Mouse (Mus musculus) MEL (cell line): ENCODE results near the gene Mapkap1. TPM values are rescaled to one million over a fixed set of nuclear protein-coding genes. Genes with fewer than 3 reads are reported as not detected.

Experiments used
- DNase-seq: peaks from one replicate; pipeline ENCODE4 v3.0.0; 2011; ENCODE audit warnings: low read depth, low spot score
- H3K27ac ChIP-seq: 2 replicates; pipeline ENCODE4 v1.5.1; 2012; ENCODE audit warnings: low read depth, mild to moderate bottlenecking, control low read depth, low read length, moderate library complexity; ENCODE audit not compliant: control insufficient read depth
- H3K27me3 ChIP-seq, 2 experiments: fragments of 150-350 bp in 1 of 2; sonication (generic) in 1 of 2; 2 replicates each; pipeline ENCODE4 v1.6.1; 2012; ENCODE audit warnings: low read length in 2 of 2, mild to moderate bottlenecking in 2 of 2, improper control_type of control experiment in 1 of 2, moderate library complexity in 1 of 2; ENCODE audit not compliant: insufficient read depth in 2 of 2, control insufficient read depth in 1 of 2
- H3K36me3 ChIP-seq, 2 experiments: 2 replicates each; pipeline ENCODE4 v1.6.1; 2012 to 2014; ENCODE audit warnings: low read length in 2 of 2, improper control_type of control experiment in 1 of 2, inconsistent platforms in 1 of 2, mild to moderate bottlenecking in 1 of 2; ENCODE audit not compliant: insufficient read depth in 2 of 2, control insufficient read depth in 1 of 2
- H3K4me1 ChIP-seq, 2 experiments: fragments of 150-350 bp in 1 of 2; sonication (generic) in 1 of 2; 2 replicates each; pipeline ENCODE4 v1.6.1; 2012; ENCODE audit warnings: low read length in 2 of 2, improper control_type of control experiment in 1 of 2, mild to moderate bottlenecking in 1 of 2; ENCODE audit not compliant: insufficient read depth in 2 of 2, control insufficient read depth in 1 of 2
- H3K4me3 ChIP-seq, 2 experiments: fragments of 150-350 bp in 1 of 2; sonication (generic) in 1 of 2; 2 replicates each; pipeline ENCODE4 v1.5.1; 2012; ENCODE audit warnings: low read depth in 2 of 2, low read length in 2 of 2, mild to moderate bottlenecking in 2 of 2, moderate library complexity in 2 of 2, control low read depth in 1 of 2, improper control_type of control experiment in 1 of 2; ENCODE audit not compliant: control insufficient read depth in 1 of 2, insufficient read depth in 1 of 2
- H3K79me2 ChIP-seq: 2 replicates; pipeline ENCODE4 v1.6.1; 2012; ENCODE audit warnings: mild to moderate bottlenecking, low read length, moderate library complexity; ENCODE audit not compliant: control insufficient read depth, poor library complexity, insufficient read depth
- H3K9ac ChIP-seq: 2 replicates; pipeline ENCODE4 v1.6.1; 2012; ENCODE audit warnings: low read depth, mild to moderate bottlenecking, control low read depth, low read length, moderate library complexity; ENCODE audit not compliant: control insufficient read depth, poor library complexity, severe bottlenecking
- H3K9me3 ChIP-seq: fragments of 150-350 bp; sonication (generic); replicated peaks from 2 replicates; pipeline ENCODE4 v1.6.1; 2012; ENCODE audit warnings: mild to moderate bottlenecking, low read length, improper control_type of control experiment, moderate library complexity; ENCODE audit not compliant: insufficient read depth
- CHD1 ChIP-seq: IDR thresholded peaks from 2 replicates; pipeline ENCODE4 v1.6.1; 2012; ENCODE audit warnings: low read depth, mild to moderate bottlenecking, inconsistent platforms, low read length, improper control_type of control experiment
- CTCF ChIP-seq, 3 experiments: IDR thresholded peaks in 2 of 3; conservative IDR thresholded peaks in 1 of 3; 2 replicates each; pipeline ENCODE4 v1.5.1; 2011 to 2012; ENCODE audit warnings: low read length in 3 of 3, low read depth in 2 of 3, mild to moderate bottlenecking in 2 of 3, improper control_type of control experiment in 1 of 3, inconsistent platforms in 1 of 3, mixed read lengths in 1 of 3, moderate library complexity in 1 of 3; ENCODE audit not compliant: control insufficient read depth in 1 of 3, insufficient read depth in 1 of 3, poor library complexity in 1 of 3, severe bottlenecking in 1 of 3
- ELF1 ChIP-seq: IDR thresholded peaks from 2 replicates; pipeline ENCODE4 v1.6.1; 2014; ENCODE audit warnings: low read depth, mild to moderate bottlenecking, inconsistent platforms, low read length, improper control_type of control experiment, moderate library complexity
- EP300 ChIP-seq, 2 experiments: IDR thresholded peaks; 2 replicates each; pipeline ENCODE4 v1.6.1; 2011; ENCODE audit warnings: improper control_type of control experiment in 2 of 2, low read length in 2 of 2, low read depth in 1 of 2, mild to moderate bottlenecking in 1 of 2
- ETS1 ChIP-seq: IDR thresholded peaks from 2 replicates; pipeline ENCODE4 v1.6.1; 2012; ENCODE audit warnings: low read depth, mild to moderate bottlenecking, inconsistent platforms, low read length, improper control_type of control experiment, moderate library complexity
- GABPA ChIP-seq: IDR thresholded peaks from 2 replicates; pipeline ENCODE4 v1.6.1; 2012; ENCODE audit warnings: low read depth, mild to moderate bottlenecking, inconsistent platforms, low read length, improper control_type of control experiment, moderate library complexity
- HCFC1 ChIP-seq: IDR thresholded peaks from 2 replicates; pipeline ENCODE4 v1.6.1; 2012; ENCODE audit warnings: low read depth, mild to moderate bottlenecking, inconsistent platforms, low read length, improper control_type of control experiment, moderate library complexity
- MEF2A ChIP-seq: IDR thresholded peaks from 2 replicates; pipeline ENCODE4 v1.6.1; 2014; ENCODE audit warnings: low read depth, mild to moderate bottlenecking, inconsistent platforms, low read length, improper control_type of control experiment; ENCODE audit not compliant: poor library complexity, insufficient replicate concordance, severe bottlenecking; ENCODE audit errors: extremely low read depth
- MYB ChIP-seq: IDR thresholded peaks from 2 replicates; pipeline ENCODE4 v1.6.1; 2011; ENCODE audit warnings: mild to moderate bottlenecking, low read depth, low read length, improper control_type of control experiment
- MYC ChIP-seq: IDR thresholded peaks from 2 replicates; pipeline ENCODE4 v1.6.1; 2011; ENCODE audit warnings: low read depth, mild to moderate bottlenecking, low read length, improper control_type of control experiment, moderate library complexity
- NELFE ChIP-seq: IDR thresholded peaks from 2 replicates; pipeline ENCODE4 v1.6.1; 2011; ENCODE audit warnings: low read depth, low read length, improper control_type of control experiment
- NRF1 ChIP-seq: IDR thresholded peaks from 2 replicates; pipeline ENCODE4 v1.6.1; 2014; ENCODE audit warnings: low read depth, mild to moderate bottlenecking, inconsistent platforms, low read length, improper control_type of control experiment, moderate library complexity; ENCODE audit not compliant: poor library complexity, insufficient read depth, severe bottlenecking
- POLR2A ChIP-seq, 2 experiments: IDR thresholded peaks; 2 replicates each; pipeline ENCODE4 v1.6.1; 2011 to 2012; ENCODE audit warnings: low read length in 2 of 2, mild to moderate bottlenecking in 2 of 2, control low read depth in 1 of 2, improper control_type of control experiment in 1 of 2, low read depth in 1 of 2, moderate library complexity in 1 of 2; ENCODE audit not compliant: control insufficient read depth in 1 of 2, insufficient read depth in 1 of 2, poor library complexity in 1 of 2
- POLR2AphosphoS5 ChIP-seq: IDR thresholded peaks from 2 replicates; pipeline ENCODE4 v1.6.1; 2012; ENCODE audit warnings: low read depth, borderline replicate concordance, mild to moderate bottlenecking, inconsistent platforms, low read length, moderate library complexity, mixed read lengths
- RAD21 ChIP-seq: IDR thresholded peaks from 2 replicates; pipeline ENCODE4 v1.6.1; 2011; ENCODE audit warnings: mild to moderate bottlenecking, low read depth, low read length, improper control_type of control experiment
- RCOR1 ChIP-seq: IDR thresholded peaks from 2 replicates; pipeline ENCODE4 v1.6.1; 2012; ENCODE audit warnings: low read depth, mild to moderate bottlenecking, inconsistent platforms, low read length, improper control_type of control experiment
- TAL1 ChIP-seq: IDR thresholded peaks from 2 replicates; pipeline ENCODE4 v1.6.1; 2012; ENCODE audit warnings: mild to moderate bottlenecking, inconsistent platforms, low read length, moderate library complexity, mixed read lengths
- TBP ChIP-seq: IDR thresholded peaks from 2 replicates; pipeline ENCODE4 v1.8.0; 2011; ENCODE audit warnings: low read depth, low read length, improper control_type of control experiment
- USF1 ChIP-seq: IDR thresholded peaks from 2 replicates; pipeline ENCODE4 v1.6.1; 2014; ENCODE audit warnings: low read depth, mild to moderate bottlenecking, inconsistent platforms, low read length, improper control_type of control experiment, moderate library complexity
- ZMIZ1 ChIP-seq: IDR thresholded peaks from 2 replicates; pipeline ENCODE4 v1.6.1; 2012; ENCODE audit warnings: low read depth, mild to moderate bottlenecking, inconsistent platforms, low read length, improper control_type of control experiment, moderate library complexity
- ZNF384 ChIP-seq: IDR thresholded peaks from 2 replicates; pipeline ENCODE4 v1.6.1; 2012; ENCODE audit warnings: low read depth, mild to moderate bottlenecking, inconsistent platforms, low read length, improper control_type of control experiment
- polyA plus RNA-seq, 2 experiments: library from polyadenylated mRNA; stranded (reverse) in 1 of 2; unstranded in 1 of 2; fragments of >175 nt in 1 of 2; fragments of >200 nt in 1 of 2; gene quantifications; 2 replicates each; pipeline versions ENCODE4 v1.2.1 to v1.2.4; 2012; ENCODE audit warnings: low replicate concordance in 2 of 2, low read depth in 1 of 2; ENCODE audit not compliant: insufficient read length in 2 of 2, insufficient read depth in 1 of 2, missing spikeins in 1 of 2
- total RNA-seq: library from RNA; depleted of rRNA; stranded (reverse); fragments of 300-350 nt; gene quantifications from 2 replicates; pipeline ENCODE4 v1.2.3, GENCODE M21; 2012

Mapkap1 gene
- total and polyA plus RNA-seq, 3 experiments: 42.1 to 52.5 TPM; not detected in 1

- Histone ChIP-seq H3K9me3 (no peaks in the 10 kb centered on the region), H3K36me3 (no peaks in the 10 kb centered on the region), H3K4me1 (no peaks in the 10 kb centered on the region), H3K27me3 (no peaks in the 10 kb centered on the region), H3K27ac (no peak overlapping the region), H3K4me3 (no peak overlapping the region), H3K79me2 (no peaks in the 10 kb centered on the region), H3K9ac (no peak overlapping the region)
- TF ChIP-seq TAL1 (no peak), POLR2A (IDR thresholded peaks at IDR 0.05; ENCODE audit: control insufficient read depth in 1 of 2, insufficient read depth in 1 of 2, low read depth in 1 of 2, low read length in 2 of 2, poor library complexity in 1 of 2) (no peak), RCOR1 (no peak), TBP (no peak), RAD21 (no peak), NRF1 (no peak), ZNF384 (no peak), GABPA (no peak), NELFE (no peak), ELF1 (no peak), CTCF (IDR thresholded peaks at IDR 0.05 in 2 of 3, conservative IDR thresholded peaks at IDR 0.05 in 1 of 3; ENCODE audit: control insufficient read depth in 1 of 3, insufficient read depth in 1 of 3, low read depth in 2 of 3, low read length in 3 of 3, poor library complexity in 1 of 3, severe bottlenecking in 1 of 3) (no peak), HCFC1 (no peak), MEF2A (no peak), ETS1 (no peak), CHD1 (no peak), ZMIZ1 (no peak), USF1 (no peak), POLR2AphosphoS5 (no peak)
- no peak for DNase-seq
These were observed 130.8 kb downstream of the Mapkap1 start for GRCm38 (mm10) chr2:34537356-34537755.

- Histone ChIP-seq H3K4me1 (no peaks in the 10 kb centered on the region), H3K9me3 (no peaks in the 10 kb centered on the region), H3K36me3 (no peaks in the 10 kb centered on the region), H3K27ac (no peak overlapping the region), H3K79me2 (no peaks in the 10 kb centered on the region), H3K27me3 (no peaks in the 10 kb centered on the region), H3K9ac (no peak overlapping the region), H3K4me3 (no peak overlapping the region)
- TF ChIP-seq MYB: no peak
- TF ChIP-seq HCFC1: no peak
- TF ChIP-seq ZMIZ1: no peak
- no peak for TF ChIP-seq EP300 (IDR thresholded peaks at IDR 0.05; ENCODE audit: low read depth in 1 of 2, low read length in 2 of 2)
- TF ChIP-seq MYC: no peak
- no peak for TF ChIP-seq GABPA
- no peak for DNase-seq
These were observed 137.0 kb downstream of the Mapkap1 start for GRCm38 (mm10) chr2:34543581-34543980.
